Mouse (Mus musculus): ENCODE results near the gene Corin. TPM values are rescaled to one million over a fixed set of nuclear protein-coding genes. Genes with fewer than 3 reads are reported as not detected.

Gene Corin
- polyA plus RNA-seq (2012; ENCODE audit: low replicate concordance) = not detected in 2 replicates

DNA sequence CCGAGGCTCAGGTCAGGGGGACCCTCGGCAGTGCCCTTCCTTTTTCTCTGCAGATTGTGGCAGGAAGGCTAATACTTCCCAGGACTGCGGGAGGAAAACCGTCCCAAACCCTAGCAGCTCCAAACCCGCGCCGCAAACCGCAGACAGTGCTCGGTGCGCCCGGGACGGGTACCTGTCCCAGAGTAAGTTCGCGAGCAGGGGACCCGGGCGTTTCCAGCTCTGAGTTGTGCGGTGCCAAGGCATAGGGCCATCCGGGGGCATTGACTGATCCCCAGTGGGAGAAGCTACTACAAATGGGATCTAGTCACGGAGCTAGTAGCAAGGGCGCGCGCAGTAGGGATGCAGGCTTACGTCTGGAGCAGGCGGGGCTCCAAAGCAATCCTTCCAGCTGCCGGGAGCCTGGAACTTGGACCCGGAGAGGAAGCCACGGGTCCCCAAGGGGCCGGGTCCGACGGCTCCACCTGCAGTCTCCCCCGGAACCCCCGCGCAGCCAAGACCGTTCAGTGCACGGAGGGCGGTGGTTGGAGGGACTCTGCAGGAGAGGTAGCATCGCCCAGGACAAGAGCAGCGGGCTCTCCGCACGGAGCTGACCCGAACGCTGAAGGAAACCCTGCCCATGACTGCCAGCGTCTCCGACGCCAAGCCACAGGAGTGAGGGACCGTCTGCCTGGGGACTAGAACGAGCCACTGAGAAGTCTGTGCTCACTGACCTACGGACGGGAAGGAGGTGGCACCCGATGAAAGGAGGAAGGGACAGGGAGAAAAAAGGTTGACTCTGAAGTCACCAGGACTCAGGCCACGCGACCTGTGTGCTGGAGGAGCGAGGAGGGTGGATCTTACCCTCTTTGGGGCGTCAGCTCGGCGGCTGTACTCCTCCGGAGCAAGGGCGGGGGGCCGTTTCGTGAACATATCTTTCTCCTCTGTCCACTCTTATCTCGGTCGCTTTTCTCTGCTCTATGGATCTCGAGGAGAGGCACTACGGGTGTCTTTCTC lies at the start of gene Corin:
Gene Corin (minus strand): TSS at position 943 of the 993 bp plus-strand sequence.

Other genes starting within 250 kb of the Corin start
- 5.9 and 15.6 TPM in 2 replicates for gene Nfxl1, start 55.2 kb upstream of the Corin start, polyA plus RNA-seq (2012; ENCODE audit: low replicate concordance)
- gene Zar1, start 76.8 kb upstream of the Corin start, polyA plus RNA-seq (2012; ENCODE audit: low replicate concordance) = not detected in 2 replicates
- not detected in 2 replicates for gene Gm5868, start 83.1 kb upstream of the Corin start, polyA plus RNA-seq (2012; ENCODE audit: low replicate concordance)
- 0.16 TPM in 1 of 2 replicates, not detected in the other for gene Cnga1, start 139.8 kb upstream of the Corin start, polyA plus RNA-seq (2012; ENCODE audit: low replicate concordance)
- gene Nipal1, start 143.3 kb upstream of the Corin start, polyA plus RNA-seq (2012; ENCODE audit: low replicate concordance) = 1.3 and 2.9 TPM in 2 replicates
- gene Txk, start 248.3 kb upstream of the Corin start, polyA plus RNA-seq (2012; ENCODE audit: low replicate concordance) = 2.1 TPM in 2 replicates